Mouse (Mus musculus): Measurements from ENCODE around the gene H2al3.

- TF ChIP-seq POLR2A (IDR thresholded peaks at IDR 0.05; ENCODE audit: insufficient read depth, low read depth, low read length) (no peak), CTCF (IDR thresholded peaks at IDR 0.05) (no peak)
Observed at GRCm38 (mm10) chrX:9834779-9835178, 14.7 kb upstream of the H2al3 start.

Measured in heart, adult 2 months (tissue).